Mouse (Mus musculus) neural tube, embryonic 13.5 days (tissue): ENCODE measurements at regions not wholly inside any gene's neighbourhood (a gene's known extent, or its start where the extent isn't known, plus 50 kb on each side); places are given as distances from the start of the nearest gene placed in this dataset.

Experiments
- ATAC-seq: fragments of 200-750 bp; cut with Nextera tagmentation; 2 replicates; pipeline ENCODE4 v1.8.0; 2017; ENCODE audit warnings: low read depth, mild to moderate bottlenecking, moderate TSS enrichment, moderate library complexity
- H3K27ac ChIP-seq: fragments of 300-500 bp; sonication (generic); replicated peaks from 2 replicates; pipeline ENCODE4 v1.5.1; 2015; ENCODE audit warnings: moderate library complexity, mild to moderate bottlenecking, inconsistent platforms
- H3K27me3 ChIP-seq: fragments of 300-500 bp; sonication (generic); 2 replicates; pipeline ENCODE4 v1.6.1; 2015; ENCODE audit warnings: mild to moderate bottlenecking, inconsistent platforms
- H3K36me3 ChIP-seq: fragments of 300-500 bp; sonication (generic); 2 replicates; pipeline ENCODE4 v1.6.1; 2015; ENCODE audit warnings: mild to moderate bottlenecking, inconsistent platforms
- H3K4me1 ChIP-seq: fragments of 300-500 bp; sonication (generic); replicated peaks from 2 replicates; pipeline ENCODE4 v1.6.1; 2015; ENCODE audit warnings: inconsistent platforms
- H3K4me2 ChIP-seq: fragments of 300-500 bp; sonication (generic); 2 replicates; pipeline ENCODE4 v1.6.1; 2015; ENCODE audit warnings: inconsistent platforms, mild to moderate bottlenecking, moderate library complexity
- H3K4me3 ChIP-seq: fragments of 300-500 bp; sonication (generic); 2 replicates; pipeline ENCODE4 v1.5.1; 2015; ENCODE audit warnings: mild to moderate bottlenecking, inconsistent platforms
- H3K9ac ChIP-seq: fragments of 300-500 bp; sonication (generic); 2 replicates; pipeline ENCODE4 v1.6.1; 2015; ENCODE audit warnings: moderate library complexity, mild to moderate bottlenecking, inconsistent platforms
- H3K9me3 ChIP-seq: fragments of 300-500 bp; sonication (generic); 2 replicates; pipeline ENCODE4 v1.6.1; 2016; ENCODE audit warnings: inconsistent platforms
- WGBS: fragments of 180-500 bp; shearing (Covaris S2); methylation state at CpG from one replicate; pipeline ENCODE4 v1.1.7; 2015; 5-methylcytosine and 5-hydroxymethylcytosine counted together

- no peak overlapping the region for H3K4me2 ChIP-seq
- H3K4me1 ChIP-seq = no peaks in the 10 kb centered on the region; the same call in 1 of the 2 replicates
- H3K9ac ChIP-seq = no peak overlapping the region
- H3K36me3 ChIP-seq = no peaks in the 10 kb centered on the region
- no peak overlapping the region for H3K27ac ChIP-seq
- 81% methylated on average over 1 of the region's 1 CpGs for WGBS
- H3K4me3 ChIP-seq = no peak overlapping the region
- no peaks in the 10 kb centered on the region for H3K27me3 ChIP-seq
- no peak for ATAC-seq
- no peaks in the 10 kb centered on the region for H3K9me3 ChIP-seq
Observed at GRCm38 (mm10) chr8:5964299-5964698, 859.1 kb upstream of the Slc10a2 start.

- no peak overlapping the region for H3K4me3 ChIP-seq
- H3K9ac ChIP-seq = no peak overlapping the region
- H3K4me1 ChIP-seq = no peaks in the 10 kb centered on the region
- no peak overlapping the region for H3K27ac ChIP-seq
- ATAC-seq = no peak
- H3K4me2 ChIP-seq = no peak overlapping the region
- no peaks in the 10 kb centered on the region for H3K27me3 ChIP-seq
- no peaks in the 10 kb centered on the region for H3K9me3 ChIP-seq
- 92% methylated on average over 3 of the region's 3 CpGs for WGBS
- H3K36me3 ChIP-seq = no peaks in the 10 kb centered on the region
Observed at GRCm38 (mm10) chr8:5938057-5938456, 832.9 kb upstream of the Slc10a2 start.

GRCm38 (mm10) chr8:5918136-5918535, 813.0 kb upstream of the Slc10a2 start:
- WGBS = 93% methylated on average over 1 of the region's 1 CpGs
- Histone ChIP-seq H3K36me3 (no peaks in the 10 kb centered on the region), H3K9me3 (no peaks in the 10 kb centered on the region), H3K27me3 (no peaks in the 10 kb centered on the region), H3K27ac (no peak overlapping the region), H3K4me3 (no peak overlapping the region), H3K4me2 (no peak overlapping the region), H3K9ac (no peak overlapping the region), H3K4me1 (no peaks in the 10 kb centered on the region)
- no peak for ATAC-seq
